Mouse (Mus musculus) testis, adult 2 months (tissue): ENCODE results near the gene Ear1. TPM values are rescaled to one million over a fixed set of nuclear protein-coding genes. Genes with fewer than 3 reads are reported as not detected.
"Not testable (repeated sequence)": the region's sequence is repeated elsewhere in the genome, so short reads cannot be mapped to it uniquely, and the experiment has no call there.

Experiments
- H3K27ac ChIP-seq: fragments of 200-500 bp; 2 replicates; pipeline ENCODE4 v1.5.1; 2012; ENCODE audit warnings: low read depth, low read length; ENCODE audit not compliant: control insufficient read depth, insufficient read depth
- H3K27me3 ChIP-seq: fragments of 200-500 bp; 2 replicates; pipeline ENCODE4 v1.6.1; 2012; ENCODE audit warnings: mild to moderate bottlenecking, low read length, moderate library complexity; ENCODE audit not compliant: control insufficient read depth, insufficient read depth
- H3K36me3 ChIP-seq: fragments of 200-500 bp; 2 replicates; pipeline ENCODE4 v1.6.1; 2012; ENCODE audit warnings: mild to moderate bottlenecking, low read length; ENCODE audit not compliant: control insufficient read depth, insufficient read depth
- H3K4me1 ChIP-seq: fragments of 200-500 bp; 2 replicates; pipeline ENCODE4 v1.6.1; 2012; ENCODE audit warnings: low read length; ENCODE audit not compliant: control insufficient read depth, insufficient read depth
- H3K4me3 ChIP-seq: fragments of 200-500 bp; 2 replicates; pipeline ENCODE4 v1.5.1; 2012; ENCODE audit warnings: low read depth, mild to moderate bottlenecking, low read length, moderate library complexity, mixed read lengths; ENCODE audit not compliant: control insufficient read depth
- CTCF ChIP-seq: fragments of 200-500 bp; IDR thresholded peaks from 2 replicates; pipeline ENCODE4 v1.5.1; 2012; ENCODE audit warnings: low read depth, mild to moderate bottlenecking, inconsistent platforms, low read length, moderate library complexity; ENCODE audit not compliant: control insufficient read depth, insufficient read depth, insufficient replicate concordance
- POLR2A ChIP-seq: fragments of 200-500 bp; IDR thresholded peaks from 2 replicates; pipeline ENCODE4 v1.6.1; 2012; ENCODE audit warnings: low read depth, mild to moderate bottlenecking, inconsistent platforms, low read length, moderate library complexity; ENCODE audit not compliant: control insufficient read depth
- polyA plus RNA-seq: library from polyadenylated mRNA; depleted of rRNA; stranded (reverse); fragments of >200 nt; gene quantifications from 2 replicates; pipeline ENCODE4 v1.2.3, GENCODE M21; 2012; rRNA removed

Ear1 gene
- polyA plus RNA-seq, 1 experiment, result not detected

DNA sequence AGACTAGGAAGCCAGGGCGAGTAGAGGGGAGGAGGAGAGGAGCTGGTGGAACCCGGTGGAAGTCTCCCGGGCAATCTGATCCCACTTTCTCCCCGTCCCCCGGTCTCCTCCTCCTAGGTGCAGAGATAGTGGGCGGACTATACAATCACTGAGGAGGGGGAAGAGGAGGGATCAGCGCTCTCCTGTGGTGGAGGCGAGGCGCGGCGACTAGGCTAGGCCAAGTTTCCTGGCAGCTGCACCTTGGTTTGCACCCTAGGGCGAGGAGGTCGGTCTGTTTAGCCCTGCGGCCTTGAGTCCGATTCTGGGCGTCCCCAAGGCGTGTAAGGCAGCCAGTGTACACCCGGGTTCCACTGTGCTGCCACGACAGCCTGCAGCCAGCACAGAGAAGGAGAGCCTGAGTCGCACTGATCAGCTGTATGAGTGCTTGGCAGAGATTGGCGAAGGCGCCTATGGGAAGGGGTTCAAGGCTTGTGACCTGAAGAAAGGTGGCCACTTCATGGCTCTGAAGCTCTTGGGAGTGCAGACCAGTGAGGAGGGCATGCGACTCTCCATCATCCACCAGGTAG is 78.3 kb downstream of the Ear1 start:
- not testable (repeated sequence) for H3K27me3 ChIP-seq, H3K36me3 ChIP-seq
- H3K4me3 ChIP-seq, result peak overlapping the region; percentile 75
- peak overlapping the region; percentile 70 for H3K27ac ChIP-seq
- H3K4me1 ChIP-seq, result peaks cover 13% of the 10 kb centered on the region
- peak; percentile 45; the same call in 1 of the 2 replicates for TF ChIP-seq POLR2A

DNA sequence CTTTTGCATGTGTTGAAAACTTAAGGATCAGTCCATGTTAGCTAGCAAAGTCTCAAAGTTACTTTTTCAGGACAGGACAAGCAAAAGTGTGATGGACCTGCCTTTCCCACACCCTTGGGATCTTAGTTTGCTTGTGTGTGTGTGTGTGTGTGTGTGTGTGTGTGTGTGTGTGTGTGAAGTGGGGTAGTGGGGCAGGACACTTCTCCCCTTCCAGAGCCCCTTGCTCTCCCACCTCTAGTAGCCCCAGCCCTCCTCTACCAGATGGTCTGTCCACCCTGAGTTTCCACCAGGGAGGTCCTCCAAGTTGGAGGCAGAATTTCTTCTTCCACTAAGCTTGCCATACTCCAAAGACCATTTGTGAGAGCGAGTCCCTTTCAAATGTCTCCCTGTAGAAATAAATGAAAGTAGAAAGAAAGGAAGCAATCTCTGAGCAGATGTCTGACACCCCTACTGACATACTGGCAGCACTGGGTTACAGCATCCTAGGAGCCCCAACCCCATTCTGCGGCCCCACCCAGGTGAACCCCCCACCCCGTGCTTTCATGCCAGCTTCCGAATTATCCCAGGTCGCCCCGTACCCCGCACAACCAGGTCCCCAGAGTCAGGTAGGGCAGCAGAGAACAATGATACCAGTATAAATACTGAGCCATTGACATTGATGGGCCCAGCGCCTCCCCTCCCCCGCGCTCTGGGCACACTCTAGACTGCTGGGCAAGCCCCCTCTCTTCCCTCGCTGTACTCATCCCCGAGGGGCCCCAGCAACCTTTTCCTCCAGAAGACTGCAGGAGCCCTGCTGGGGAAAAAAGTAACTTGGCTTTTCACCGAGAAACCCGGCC is 79.0 kb downstream of the Ear1 start:
- H3K27ac ChIP-seq, result peak overlapping the region; percentile 53
- TF ChIP-seq CTCF, result no peak
- no peak for TF ChIP-seq POLR2A
- peak overlapping the region; percentile 75 for H3K4me3 ChIP-seq
- H3K4me1 ChIP-seq, result peaks cover 13% of the 10 kb centered on the region
- H3K27me3 ChIP-seq, result no peaks in the 10 kb centered on the region
- no peaks in the 10 kb centered on the region for H3K36me3 ChIP-seq

DNA sequence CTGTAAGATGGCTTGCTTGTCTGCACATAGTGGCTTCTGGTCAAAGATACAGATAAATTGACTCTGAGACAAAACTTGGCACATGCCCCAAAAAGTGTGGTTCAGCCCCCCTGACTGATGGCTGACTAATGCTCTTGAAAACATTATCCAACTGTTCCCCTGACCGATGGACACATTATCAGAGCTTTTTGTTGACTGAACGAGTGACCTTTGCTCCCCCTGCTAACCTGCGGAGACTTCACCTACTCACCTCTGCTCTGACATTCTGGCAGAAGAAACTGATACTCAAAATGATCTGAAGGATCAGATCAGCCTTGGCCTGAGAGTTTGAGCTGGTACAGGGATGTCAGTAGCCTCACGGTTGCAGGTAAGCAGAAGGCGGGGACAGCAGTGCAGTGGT is 81.5 kb downstream of the Ear1 start:
- H3K27ac ChIP-seq, H3K4me3 ChIP-seq, H3K36me3 ChIP-seq, H3K27me3 ChIP-seq: not testable (repeated sequence)
- H3K4me1 ChIP-seq, result peaks cover 13% of the 10 kb centered on the region

DNA sequence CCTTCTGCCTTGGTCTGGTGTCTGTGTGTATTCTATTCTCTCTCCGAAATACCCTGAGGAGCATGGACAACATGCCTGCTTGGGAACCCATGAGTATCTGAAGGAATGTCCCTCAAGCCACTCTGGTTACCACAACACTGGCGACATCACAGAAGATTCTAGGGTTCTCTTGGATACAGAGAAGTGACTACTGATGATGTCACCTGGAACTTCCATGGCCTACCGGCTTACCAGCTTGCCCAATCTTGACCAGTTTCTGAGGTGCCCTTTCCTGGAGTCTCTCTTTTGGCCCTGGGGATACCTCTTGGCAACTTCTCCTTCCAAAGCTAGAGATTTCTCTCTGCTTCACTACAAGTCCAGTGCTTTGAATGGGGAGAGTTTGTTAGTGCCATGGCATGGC is 90.7 kb downstream of the Ear1 start, which contains the start of gene Gm8180:
Gm8180 (minus strand) TSS at position 101 of the 400 bp plus-strand sequence.
- not testable (repeated sequence) for H3K27ac ChIP-seq, H3K27me3 ChIP-seq, H3K36me3 ChIP-seq, H3K4me1 ChIP-seq
- H3K4me3 ChIP-seq, result peak within 1 kb of the TSS; percentile 63

Other genes starting within 250 kb of the Ear1 start
- gene Gm8165, start 198.3 kb downstream of the Ear1 start, polyA plus RNA-seq, result 0.35 and 0.61 TPM in 2 replicates
- gene Gm7324, start 177.7 kb downstream of the Ear1 start, polyA plus RNA-seq, result 2.7 and 4.1 TPM in 2 replicates
- gene Gm16506, start 148.0 kb downstream of the Ear1 start, polyA plus RNA-seq, result 0.63 and 1.1 TPM in 2 replicates
- gene Gm6526, start 127.7 kb downstream of the Ear1 start, polyA plus RNA-seq, result 1.1 and 1.4 TPM in 2 replicates
- 2.4 and 4.1 TPM in 2 replicates for gene Gm8180, start 90.8 kb downstream of the Ear1 start, polyA plus RNA-seq
- gene Ear10, start 48.0 kb upstream of the Ear1 start, polyA plus RNA-seq, result 0.30 TPM in 1 of 2 replicates, not detected in the other
- 0.62 and 0.81 TPM in 2 replicates for gene Gm8113, start 49.9 kb upstream of the Ear1 start, polyA plus RNA-seq
- gene Ang5, start 81.6 kb upstream of the Ear1 start, polyA plus RNA-seq, result not detected in 2 replicates
- not detected in 2 replicates for gene Ang6, start 126.8 kb upstream of the Ear1 start, polyA plus RNA-seq
- 0.27 and 1.0 TPM in 2 replicates for gene Ear2, start 227.1 kb upstream of the Ear1 start, polyA plus RNA-seq
- 2.8 and 4.1 TPM in 2 replicates for gene Gm3327, start 248.3 kb upstream of the Ear1 start, polyA plus RNA-seq